Mouse (Mus musculus) liver, postnatal 0 days (tissue): ENCODE measurements around the gene Slc4a7. TPM values are rescaled to one million over a fixed set of nuclear protein-coding genes. Genes with fewer than 3 reads are reported as not detected.

Experiments
- ATAC-seq: fragments of 200-750 bp; cut with Nextera tagmentation; 2 replicates; pipeline ENCODE4 v1.8.0; 2017; ENCODE audit warnings: mild to moderate bottlenecking, moderate library complexity
- DNase-seq: peaks from one replicate; pipeline ENCODE4 v3.0.0-alpha.2; 2016
- H3K27ac ChIP-seq: fragments of 300-500 bp; sonication (generic); 2 replicates; pipeline ENCODE4 v1.5.1; 2014; ENCODE audit warnings: antibody characterized with exemption, moderate library complexity, mild to moderate bottlenecking, low read depth
- H3K27me3 ChIP-seq: fragments of 300-500 bp; sonication (generic); 2 replicates; pipeline ENCODE4 v1.6.1; 2014; ENCODE audit warnings: low read length, control low read depth, mixed read lengths; ENCODE audit not compliant: insufficient read depth
- H3K36me3 ChIP-seq: fragments of 300-500 bp; sonication (generic); replicated peaks from 2 replicates; pipeline ENCODE4 v1.6.1; 2014; ENCODE audit warnings: mild to moderate bottlenecking, control low read depth, low read length, moderate library complexity, mixed read lengths; ENCODE audit not compliant: insufficient read depth
- H3K4me1 ChIP-seq: fragments of 300-500 bp; sonication (generic); 2 replicates; pipeline ENCODE4 v1.6.1; 2014; ENCODE audit warnings: antibody characterized with exemption, mild to moderate bottlenecking, control low read depth; ENCODE audit not compliant: insufficient read depth
- H3K4me2 ChIP-seq: fragments of 300-500 bp; sonication (generic); 2 replicates; pipeline ENCODE4 v1.6.1; 2014; ENCODE audit warnings: low read depth, mild to moderate bottlenecking, low read length, moderate library complexity, mixed read lengths
- H3K4me3 ChIP-seq: fragments of 300-500 bp; sonication (generic); 2 replicates; pipeline ENCODE4 v1.5.1; 2014; ENCODE audit warnings: low read depth, low read length
- H3K9ac ChIP-seq: fragments of 300-500 bp; sonication (generic); replicated peaks from 2 replicates; pipeline ENCODE4 v1.6.1; 2014; ENCODE audit warnings: mild to moderate bottlenecking, moderate library complexity
- H3K9me3 ChIP-seq: fragments of 300-500 bp; sonication (generic); 2 replicates; pipeline ENCODE4 v1.6.1; 2016; ENCODE audit warnings: mild to moderate bottlenecking, control low read depth, low read length, mixed read lengths
- CTCF ChIP-seq: sonication (generic); IDR thresholded peaks from 2 replicates; pipeline ENCODE4 v1.5.1; 2016; ENCODE audit warnings: antibody characterized with exemption, low read depth
- EP300 ChIP-seq: IDR thresholded peaks from 2 replicates; pipeline ENCODE4 v1.6.1; 2016; ENCODE audit warnings: antibody characterized with exemption, low read depth, mild to moderate bottlenecking
- WGBS: fragments of 180-500 bp; shearing (Covaris S2); extraction: QIAGEN DNeasy Blood & Tissue Kit; methylation state at CpG from one replicate; pipeline ENCODE4 v1.1.7; 2014; ENCODE audit not compliant: insufficient replicate concordance; 5-methylcytosine and 5-hydroxymethylcytosine counted together
- polyA plus RNA-seq: library from polyadenylated mRNA; unstranded; fragments of >200 nt; fragmentation: Nextera tagmentation; extraction: Ambion mirVana; gene quantifications from 2 replicates; pipeline ENCODE4 v1.2.1, GENCODE M21; 2015

Slc4a7 gene
- 2.7 and 4.3 TPM in 2 replicates for polyA plus RNA-seq

DNA sequence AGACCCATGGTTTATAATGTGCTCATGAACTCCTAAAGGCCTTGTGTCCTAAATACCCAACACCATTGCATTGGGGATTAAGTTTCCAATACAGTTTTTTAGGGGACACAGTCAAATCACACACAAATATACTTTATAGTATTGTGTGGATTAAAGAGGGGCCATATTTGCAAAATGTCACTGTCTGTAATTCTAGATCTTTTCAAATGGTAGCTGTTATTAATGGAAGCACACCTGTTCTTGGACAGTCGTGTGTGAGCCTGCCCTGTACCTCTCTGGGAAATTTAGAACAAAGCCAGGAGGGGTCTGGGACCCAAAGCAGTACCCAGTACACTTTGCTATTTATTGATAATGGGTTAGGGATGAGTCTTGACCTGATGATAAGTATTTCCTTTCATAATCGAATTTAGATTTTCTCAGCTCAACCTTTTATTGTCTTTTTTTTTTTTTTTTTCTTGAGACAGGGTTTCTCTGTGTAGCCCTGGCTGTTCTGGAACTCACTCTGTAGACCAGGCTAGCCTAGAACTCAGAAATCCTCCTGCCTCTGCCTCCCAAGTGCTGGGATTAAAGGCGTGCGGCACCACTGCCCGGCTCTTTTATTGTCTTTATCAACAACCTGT is at the start of gene Slc4a7:
Gene Slc4a7 (plus strand): TSS at position 570 of the 620 bp plus-strand sequence.
- WGBS, result 58% methylated on average over 5 of the region's 5 CpGs
- Histone ChIP-seq H3K9ac (peak within 1 kb of the TSS; percentile 77), H3K36me3 (no peaks in the 10 kb centered on the region), H3K27me3 (no peaks in the 10 kb centered on the region), H3K4me2 (peak within 1 kb of the TSS; percentile 92), H3K4me1 (peaks cover 11% of the 10 kb centered on the region), H3K4me3 (peak within 1 kb of the TSS; percentile 79), H3K9me3 (no peaks in the 10 kb centered on the region), H3K27ac (peak within 1 kb of the TSS; percentile 88)
- TF ChIP-seq CTCF, result no peak
- TF ChIP-seq EP300, result no peak
- ATAC-seq (no peak), DNase-seq (no peak)

DNA sequence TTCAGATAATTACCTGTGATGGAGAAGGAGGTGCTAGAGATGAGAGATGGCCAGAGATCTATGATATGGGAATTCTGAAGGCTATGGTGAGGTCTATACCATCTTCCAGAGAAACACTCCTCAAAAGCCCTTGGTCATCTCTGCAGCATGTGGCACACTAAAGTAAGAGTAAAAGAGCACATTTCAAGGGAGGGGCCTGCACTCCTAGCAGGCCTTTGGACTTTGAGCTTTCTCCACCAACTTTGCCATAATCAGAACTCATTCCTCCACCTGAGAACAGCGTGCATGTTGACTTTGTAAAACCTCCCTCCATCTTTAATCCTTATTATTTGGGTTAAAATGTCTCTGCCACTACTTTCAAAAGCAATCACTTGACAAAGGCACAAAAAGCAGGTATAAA is 31.5 kb upstream of the Slc4a7 start:
- Histone ChIP-seq H3K27me3 (no peaks in the 10 kb centered on the region), H3K36me3 (no peaks in the 10 kb centered on the region), H3K27ac (no peak overlapping the region), H3K9ac (no peak overlapping the region), H3K4me2 (no peak overlapping the region), H3K9me3 (no peaks in the 10 kb centered on the region), H3K4me3 (no peak overlapping the region), H3K4me1 (no peaks in the 10 kb centered on the region)
- DNase-seq (no peak), ATAC-seq (no peak)
- 77% methylated on average over 1 of the region's 1 CpGs for WGBS
- TF ChIP-seq CTCF, result no peak
- TF ChIP-seq EP300, result no peak

DNA sequence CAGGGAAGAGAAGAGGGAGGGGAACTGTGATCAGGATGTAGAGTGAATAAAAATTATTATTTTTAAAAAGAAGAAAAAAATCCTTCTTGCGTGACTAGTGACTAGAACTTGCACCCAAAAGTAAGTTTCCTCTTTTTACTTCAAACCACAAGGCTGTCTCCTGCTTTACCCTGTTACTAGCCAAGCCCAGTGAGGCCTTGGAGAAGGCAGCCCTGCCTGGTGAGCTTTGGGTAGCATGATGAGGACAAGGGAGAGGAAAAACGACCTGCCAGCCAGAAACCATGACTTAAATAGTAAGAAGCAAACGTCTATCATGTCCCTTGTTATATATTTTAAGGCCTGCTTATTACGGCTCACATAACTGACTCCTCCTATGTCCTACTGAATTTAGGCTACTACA is 20.5 kb upstream of the Slc4a7 start:
- Histone ChIP-seq H3K9ac (no peak overlapping the region), H3K9me3 (no peaks in the 10 kb centered on the region), H3K4me1 (no peaks in the 10 kb centered on the region; the same call in 1 of the 2 replicates), H3K36me3 (no peaks in the 10 kb centered on the region), H3K27ac (no peak overlapping the region), H3K4me2 (no peak overlapping the region), H3K4me3 (no peak overlapping the region), H3K27me3 (no peaks in the 10 kb centered on the region)
- ATAC-seq (no peak), DNase-seq (no peak)
- 41% methylated on average over 4 of the region's 4 CpGs for WGBS
- TF ChIP-seq EP300 (no peak), CTCF (no peak)

DNA sequence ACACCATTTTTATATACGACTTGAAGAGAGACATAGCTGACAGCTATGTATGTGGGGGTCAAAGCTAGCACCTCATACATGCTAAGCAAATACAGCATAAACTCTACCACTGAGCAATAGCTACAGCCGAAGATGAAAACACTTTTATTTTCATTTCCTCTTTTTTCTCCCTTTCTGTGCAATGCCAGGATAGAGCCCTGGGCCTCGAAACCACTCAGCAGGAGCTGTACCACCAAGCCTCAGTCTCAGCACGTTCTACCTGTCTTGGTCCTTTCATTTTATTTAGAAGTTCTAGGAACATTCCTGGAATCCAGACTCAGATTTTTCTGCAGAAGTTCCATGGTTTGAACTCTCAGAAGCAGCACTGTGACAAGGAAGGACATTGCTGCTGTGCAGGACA is 17.3 kb upstream of the Slc4a7 start:
- no peak for ATAC-seq
- H3K36me3 ChIP-seq, result no peaks in the 10 kb centered on the region
- WGBS, result 39% methylated on average over 4 of the region's 4 CpGs
- no peak for DNase-seq
- H3K27me3 ChIP-seq, result no peaks in the 10 kb centered on the region
- H3K4me2 ChIP-seq, result no peak overlapping the region
- TF ChIP-seq EP300, result no peak
- TF ChIP-seq CTCF, result no peak
- H3K4me3 ChIP-seq, result no peak overlapping the region
- no peaks in the 10 kb centered on the region; the same call in 1 of the 2 replicates for H3K4me1 ChIP-seq
- no peak overlapping the region for H3K27ac ChIP-seq
- H3K9ac ChIP-seq, result no peak overlapping the region
- no peaks in the 10 kb centered on the region for H3K9me3 ChIP-seq

DNA sequence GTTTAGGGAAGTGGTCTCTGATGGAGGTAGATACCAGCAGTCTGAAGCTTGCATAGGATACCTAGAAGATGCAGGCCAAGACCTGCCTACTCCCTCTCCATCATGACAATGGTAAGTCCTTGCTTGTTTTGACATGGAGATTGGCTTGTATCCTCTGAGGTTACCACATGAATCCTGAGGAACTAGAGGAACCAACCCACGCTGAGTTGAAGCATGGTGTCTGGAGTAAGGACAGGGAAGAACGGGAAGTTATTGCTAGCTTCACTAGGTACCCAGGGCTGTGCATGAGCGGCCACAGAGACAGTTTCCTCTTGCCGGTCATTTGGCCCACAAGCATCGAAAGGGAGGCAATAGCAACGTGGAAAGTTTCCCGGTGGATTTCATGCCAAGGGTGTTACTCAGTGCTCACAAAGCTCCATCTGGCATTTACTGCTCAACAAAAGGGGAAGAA is 16.0 kb upstream of the Slc4a7 start:
- no peaks in the 10 kb centered on the region for H3K27me3 ChIP-seq
- no peak for DNase-seq
- no peak for TF ChIP-seq CTCF
- TF ChIP-seq EP300, result no peak
- H3K4me2 ChIP-seq, result no peak overlapping the region
- ATAC-seq, result no peak
- H3K4me3 ChIP-seq, result no peak overlapping the region
- H3K36me3 ChIP-seq, result no peaks in the 10 kb centered on the region
- no peaks in the 10 kb centered on the region for H3K9me3 ChIP-seq
- H3K4me1 ChIP-seq, result no peaks in the 10 kb centered on the region; the same call in 1 of the 2 replicates
- 48% methylated on average over 7 of the region's 7 CpGs for WGBS
- H3K9ac ChIP-seq, result no peak overlapping the region
- no peak overlapping the region for H3K27ac ChIP-seq

DNA sequence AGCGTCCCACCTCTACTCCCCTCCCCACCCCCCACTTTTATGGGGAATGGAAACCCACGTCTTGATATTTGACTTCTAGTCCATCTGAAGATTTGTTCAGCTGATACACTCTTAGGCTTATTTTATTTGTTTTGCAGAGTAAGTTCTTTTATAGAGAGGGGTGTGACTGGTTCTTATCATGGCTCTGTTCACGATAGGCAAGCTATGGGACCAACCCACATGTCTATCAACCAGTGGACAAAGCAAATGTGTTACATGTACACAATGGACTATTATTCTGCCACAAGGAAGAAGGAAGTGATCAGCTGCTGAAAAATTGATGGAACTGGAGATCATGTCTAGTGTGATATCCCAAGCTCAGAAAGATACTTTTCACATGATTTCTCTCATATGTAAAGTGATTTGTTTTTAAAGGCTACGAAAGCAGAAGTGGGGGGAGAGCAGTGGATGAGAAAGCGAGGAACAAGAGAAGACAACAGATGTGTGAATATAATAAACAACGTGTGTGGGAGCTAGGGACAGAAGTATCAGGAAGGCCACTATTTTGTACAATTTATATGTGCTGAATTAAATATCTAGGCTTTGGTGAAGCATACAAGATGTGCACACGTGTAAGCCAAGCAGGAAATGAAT is 14.7 kb upstream of the Slc4a7 start:
- Histone ChIP-seq H3K36me3 (no peaks in the 10 kb centered on the region), H3K4me3 (no peak overlapping the region), H3K27me3 (no peaks in the 10 kb centered on the region), H3K9ac (no peak overlapping the region), H3K9me3 (no peaks in the 10 kb centered on the region), H3K27ac (no peak overlapping the region), H3K4me1 (no peaks in the 10 kb centered on the region; the same call in 1 of the 2 replicates), H3K4me2 (no peak overlapping the region)
- ATAC-seq (no peak), DNase-seq (no peak)
- WGBS, result 51% methylated on average over 7 of the region's 7 CpGs
- TF ChIP-seq EP300 (no peak), CTCF (no peak)
